Mouse (Mus musculus): ENCODE measurements around the gene Nod1. TPM values are rescaled to one million over a fixed set of nuclear protein-coding genes. Genes with fewer than 3 reads are reported as not detected.

The Nod1 gene
- polyA plus RNA-seq, 1 experiment from 2014 or later = 2.1 TPM

GRCm38 (mm10) chr6:54991189-54991588 lies 18.8 kb upstream of the Nod1 start:
- 96% methylated on average over 2 of the region's 2 CpGs for WGBS
- Histone ChIP-seq H3K36me3 (ENCODE audit: control insufficient read depth, insufficient read depth, low read length) (no peaks in the 10 kb centered on the region), H3K27me3 (ENCODE audit: control insufficient read depth, insufficient read depth, low read length) (no peaks in the 10 kb centered on the region), H3K4me2 (no peak overlapping the region), H3K4me1 (ENCODE audit: control insufficient read depth, insufficient read depth, low read length) (peaks cover 3% of the 10 kb centered on the region; the same call in 1 of the 2 replicates), H3K9me3 (ENCODE audit: control insufficient read depth, low read length) (no peaks in the 10 kb centered on the region), H3K27ac (ENCODE audit: low read depth, low read length) (no peak overlapping the region), H3K9ac (ENCODE audit: low read length) (no peak overlapping the region), H3K4me3 (ENCODE audit: low read depth, low read length) (no peak overlapping the region)
- ATAC-seq (ENCODE audit: low FRiP score) = no peak
- DNase-seq (ENCODE audit: low spot score, missing footprints) = no peak

GRCm38 (mm10) chr6:54988141-54988540 lies 15.7 kb upstream of the Nod1 start:
- H3K9me3 ChIP-seq (ENCODE audit: control insufficient read depth, low read length) = no peaks in the 10 kb centered on the region
- no peak overlapping the region for H3K9ac ChIP-seq (ENCODE audit: low read length)
- 95% methylated on average over 6 of the region's 6 CpGs for WGBS
- H3K4me3 ChIP-seq (ENCODE audit: low read depth, low read length) = no peak overlapping the region
- no peak overlapping the region for H3K27ac ChIP-seq (ENCODE audit: low read depth, low read length)
- H3K4me1 ChIP-seq (ENCODE audit: control insufficient read depth, insufficient read depth, low read length) = peaks cover 3% of the 10 kb centered on the region; the same call in 1 of the 2 replicates
- no peak for ATAC-seq (ENCODE audit: low FRiP score)
- no peaks in the 10 kb centered on the region for H3K36me3 ChIP-seq (ENCODE audit: control insufficient read depth, insufficient read depth, low read length)
- H3K27me3 ChIP-seq (ENCODE audit: control insufficient read depth, insufficient read depth, low read length) = no peaks in the 10 kb centered on the region
- no peak overlapping the region for H3K4me2 ChIP-seq
- peak; percentile 4 for DNase-seq (ENCODE audit: low spot score, missing footprints)

- 95% methylated on average over 8 of the region's 8 CpGs for WGBS
- H3K27me3 ChIP-seq (ENCODE audit: control insufficient read depth, insufficient read depth, low read length) = no peaks in the 10 kb centered on the region
These were observed 11.7 kb upstream of the Nod1 start for GRCm38 (mm10) chr6:54984096-54984495.

GRCm38 (mm10) chr6:54983526-54984050 lies 11.2 kb upstream of the Nod1 start:
- ATAC-seq (ENCODE audit: low FRiP score) (no peak), DNase-seq (ENCODE audit: low spot score, missing footprints) (peak; percentile 60)
- H3K9me3 ChIP-seq (ENCODE audit: control insufficient read depth, low read length) = no peaks in the 10 kb centered on the region
- H3K4me1 ChIP-seq (ENCODE audit: control insufficient read depth, insufficient read depth, low read length) = no peaks in the 10 kb centered on the region
- WGBS = 92% methylated on average over 4 of the region's 4 CpGs
- H3K27ac ChIP-seq (ENCODE audit: low read depth, low read length) = no peak overlapping the region
- H3K27me3 ChIP-seq (ENCODE audit: control insufficient read depth, insufficient read depth, low read length) = no peaks in the 10 kb centered on the region
- H3K4me2 ChIP-seq = no peak overlapping the region
- no peak overlapping the region for H3K4me3 ChIP-seq (ENCODE audit: low read depth, low read length)
- no peak overlapping the region for H3K9ac ChIP-seq (ENCODE audit: low read length)
- H3K36me3 ChIP-seq (ENCODE audit: control insufficient read depth, insufficient read depth, low read length) = no peaks in the 10 kb centered on the region

More at GRCm38 (mm10) chr6:54984096-54984495, 11.7 kb upstream of the Nod1 start:
- Histone ChIP-seq H3K27ac (ENCODE audit: low read depth, low read length) (no peak overlapping the region), H3K4me2 (no peak overlapping the region), H3K9ac (ENCODE audit: low read length) (no peak overlapping the region), H3K4me1 (ENCODE audit: control insufficient read depth, insufficient read depth, low read length) (no peaks in the 10 kb centered on the region), H3K36me3 (ENCODE audit: control insufficient read depth, insufficient read depth, low read length) (no peaks in the 10 kb centered on the region), H3K4me3 (ENCODE audit: low read depth, low read length) (no peak overlapping the region), H3K9me3 (ENCODE audit: control insufficient read depth, low read length) (no peaks in the 10 kb centered on the region)
- DNase-seq (ENCODE audit: low spot score, missing footprints) (peak; percentile 54), ATAC-seq (ENCODE audit: low FRiP score) (no peak)

DNA sequence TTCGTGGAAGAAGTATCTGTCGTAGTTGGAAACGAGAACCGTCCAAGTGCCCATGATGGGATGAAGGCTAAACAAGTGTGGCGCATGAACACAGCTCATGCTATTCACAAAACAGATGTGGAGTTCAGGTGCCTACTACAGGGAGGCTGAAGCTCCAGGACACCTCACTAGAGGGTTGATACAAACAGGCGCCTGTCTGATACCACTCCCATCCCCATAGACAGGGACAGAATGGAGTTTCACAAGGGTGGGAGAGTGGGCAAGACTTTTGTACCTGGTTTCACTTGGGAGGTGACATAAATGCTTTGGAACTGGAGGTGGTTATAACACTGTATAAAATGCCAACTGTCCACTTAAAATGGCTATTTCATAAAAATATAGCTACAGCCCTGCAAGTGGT lies 7.0 kb upstream of the Nod1 start:
- no peak overlapping the region for H3K4me3 ChIP-seq (ENCODE audit: low read depth, low read length)
- H3K4me1 ChIP-seq (ENCODE audit: control insufficient read depth, insufficient read depth, low read length) = no peaks in the 10 kb centered on the region
- no peaks in the 10 kb centered on the region for H3K36me3 ChIP-seq (ENCODE audit: control insufficient read depth, insufficient read depth, low read length)
- H3K27ac ChIP-seq (ENCODE audit: low read depth, low read length) = no peak overlapping the region
- H3K4me2 ChIP-seq = no peak overlapping the region
- DNase-seq (ENCODE audit: low spot score, missing footprints) (no peak), ATAC-seq (ENCODE audit: low FRiP score) (no peak)
- no peaks in the 10 kb centered on the region for H3K27me3 ChIP-seq (ENCODE audit: control insufficient read depth, insufficient read depth, low read length)
- H3K9ac ChIP-seq (ENCODE audit: low read length) = no peak overlapping the region
- 93% methylated on average over 6 of the region's 6 CpGs for WGBS
- H3K9me3 ChIP-seq (ENCODE audit: control insufficient read depth, low read length) = no peaks in the 10 kb centered on the region

GRCm38 (mm10) chr6:54975616-54976015 lies 3.2 kb upstream of the Nod1 start:
- ATAC-seq (ENCODE audit: low FRiP score) = no peak

DNA sequence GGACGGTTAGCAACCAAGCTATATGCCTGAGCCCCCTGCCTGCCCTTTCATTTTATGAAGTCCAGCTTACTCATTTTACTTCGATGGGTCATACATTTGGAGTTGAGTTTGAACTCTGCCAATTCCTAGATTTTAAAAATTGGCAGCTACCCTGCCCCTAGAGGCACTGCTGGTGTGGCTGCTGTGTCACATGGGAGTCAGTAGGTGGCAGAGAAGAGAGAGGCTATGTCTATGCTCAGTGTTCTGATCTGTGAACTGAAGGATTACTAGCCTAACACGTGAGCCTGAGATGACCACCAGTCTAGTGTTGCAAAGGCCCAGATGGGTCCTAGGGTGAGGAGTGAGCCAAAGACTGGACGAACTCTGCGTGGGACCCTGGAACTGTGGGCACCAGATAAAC lies 2.1 kb upstream of the Nod1 start:
- H3K4me1 ChIP-seq (ENCODE audit: control insufficient read depth, insufficient read depth, low read length) = no peaks in the 10 kb centered on the region; the same call in 1 of the 2 replicates
- H3K36me3 ChIP-seq (ENCODE audit: control insufficient read depth, insufficient read depth, low read length) = no peaks in the 10 kb centered on the region
- no peak overlapping the region for H3K9ac ChIP-seq (ENCODE audit: low read length)
- no peaks in the 10 kb centered on the region; the same call in 1 of the 2 replicates for H3K27me3 ChIP-seq (ENCODE audit: control insufficient read depth, insufficient read depth, low read length)
- H3K4me2 ChIP-seq = no peak overlapping the region
- no peaks in the 10 kb centered on the region for H3K9me3 ChIP-seq (ENCODE audit: control insufficient read depth, low read length)
- H3K4me3 ChIP-seq (ENCODE audit: low read depth, low read length) = no peak overlapping the region
- DNase-seq (ENCODE audit: low spot score, missing footprints) (no peak), ATAC-seq (ENCODE audit: low FRiP score) (no peak)
- no peak overlapping the region for H3K27ac ChIP-seq (ENCODE audit: low read depth, low read length)
- WGBS = 59% methylated on average over 5 of the region's 5 CpGs

More at GRCm38 (mm10) chr6:54975616-54976015, 3.2 kb upstream of the Nod1 start:
- no peak overlapping the region for H3K27ac ChIP-seq (ENCODE audit: low read depth, low read length)
- H3K27me3 ChIP-seq (ENCODE audit: control insufficient read depth, insufficient read depth, low read length) = no peaks in the 10 kb centered on the region; the same call in 1 of the 2 replicates
- no peaks in the 10 kb centered on the region; the same call in 1 of the 2 replicates for H3K4me1 ChIP-seq (ENCODE audit: control insufficient read depth, insufficient read depth, low read length)
- 76% methylated on average over 1 of the region's 1 CpGs for WGBS
- H3K4me2 ChIP-seq = no peak overlapping the region
- DNase-seq (ENCODE audit: low spot score, missing footprints) = no peak
- no peaks in the 10 kb centered on the region for H3K36me3 ChIP-seq (ENCODE audit: control insufficient read depth, insufficient read depth, low read length)
- H3K9ac ChIP-seq (ENCODE audit: low read length) = no peak overlapping the region
- H3K4me3 ChIP-seq (ENCODE audit: low read depth, low read length) = no peak overlapping the region
- H3K9me3 ChIP-seq (ENCODE audit: control insufficient read depth, low read length) = no peaks in the 10 kb centered on the region

- H3K27me3 ChIP-seq (ENCODE audit: control insufficient read depth, insufficient read depth, low read length) = no peaks in the 10 kb centered on the region; the same call in 1 of the 2 replicates
- H3K4me1 ChIP-seq (ENCODE audit: control insufficient read depth, insufficient read depth, low read length) = no peaks in the 10 kb centered on the region; the same call in 1 of the 2 replicates
- ATAC-seq (ENCODE audit: low FRiP score) (no peak), DNase-seq (ENCODE audit: low spot score, missing footprints) (peak; percentile 89)
- no peaks in the 10 kb centered on the region for H3K36me3 ChIP-seq (ENCODE audit: control insufficient read depth, insufficient read depth, low read length)
- peak overlapping the region; percentile 43; the same call in 1 of the 2 replicates for H3K4me3 ChIP-seq (ENCODE audit: low read depth, low read length)
- WGBS = 10% methylated on average over 5 of the region's 5 CpGs
- no peak overlapping the region for H3K27ac ChIP-seq (ENCODE audit: low read depth, low read length)
- peak overlapping the region; percentile 71 for H3K4me2 ChIP-seq
- H3K9me3 ChIP-seq (ENCODE audit: control insufficient read depth, low read length) = no peaks in the 10 kb centered on the region
- no peak overlapping the region for H3K9ac ChIP-seq (ENCODE audit: low read length)
These were observed 458 bp upstream of the Nod1 start for GRCm38 (mm10) chr6:54972929-54973211.

- no peak for DNase-seq (ENCODE audit: low spot score, missing footprints)
- H3K9ac ChIP-seq (ENCODE audit: low read length) = peak overlapping the region; percentile 53
- 18% methylated on average over 8 of the region's 8 CpGs for WGBS
- no peak for ATAC-seq (ENCODE audit: low FRiP score)
- peak overlapping the region; percentile 71 for H3K4me2 ChIP-seq
- H3K9me3 ChIP-seq (ENCODE audit: control insufficient read depth, low read length) = no peaks in the 10 kb centered on the region
- H3K4me1 ChIP-seq (ENCODE audit: control insufficient read depth, insufficient read depth, low read length) = no peaks in the 10 kb centered on the region; the same call in 1 of the 2 replicates
- H3K36me3 ChIP-seq (ENCODE audit: control insufficient read depth, insufficient read depth, low read length) = no peaks in the 10 kb centered on the region
- H3K27ac ChIP-seq (ENCODE audit: low read depth, low read length) = no peak overlapping the region
- peak overlapping the region; percentile 43 for H3K4me3 ChIP-seq (ENCODE audit: low read depth, low read length)
- H3K27me3 ChIP-seq (ENCODE audit: control insufficient read depth, insufficient read depth, low read length) = no peaks in the 10 kb centered on the region; the same call in 1 of the 2 replicates
These were observed 691 bp downstream of the Nod1 start for GRCm38 (mm10) chr6:54971731-54972110.
